33 mouse cellular contexts compared by ENCODE assay signal in genomic region chr9:45018031-45018430, GRCm38 (mm10). TPM values are rescaled to one million over a fixed set of nuclear protein-coding genes. Genes with fewer than 3 reads are reported as not detected.
DNase-seq lines count a peak whose midpoint lies in the region; ATAC-seq and TF ChIP-seq lines count a peak whose summit lies in the region.
"Had no signal": no experiment of that assay in that cellular context is flagged by ENCODE, and none has a peak within 500 bp of the region (broad histone marks: within the 10 kb centered on the region; RNA-seq: fewer than 3 reads in every experiment).

No protein-coding gene starts in this region.

- no peaks in the 10 kb centered on the region for H3K27me3 ChIP-seq in hindbrain, embryonic 13.5 days
- H3K27me3 ChIP-seq: limb, embryonic 12.5 days; lung, embryonic 15.5 days had no signal

- 80% methylated on average over 11 of the region's 11 CpGs for WGBS in hindbrain, embryonic 13.5 days

- no peak for TF ChIP-seq CTCF in brain, embryonic 14.5 days (IDR thresholded peaks at IDR 0.05; ENCODE audit: borderline replicate concordance, extremely low read depth, insufficient read depth, insufficient read length)

- H3K36me3 ChIP-seq in hindbrain, embryonic 13.5 days, result no peaks in the 10 kb centered on the region
- H3K36me3 ChIP-seq: limb, embryonic 12.5 days; lung, embryonic 15.5 days had no signal

- peak; percentile 42 for DNase-seq in left cerebral cortex, postnatal 14 days (ENCODE audit: low spot score in 2 of 2)
- no peak for DNase-seq in left cerebral cortex, adult 11 months (ENCODE audit: low spot score)
- DNase-seq in brain, embryonic 14.5 days (ENCODE audit: low read depth), result peak; percentile 4
- peak; percentile 14 to 20 for DNase-seq in frontal cortex, postnatal 10 days (ENCODE audit: low spot score in 2 of 2)
- peak; percentile 6 for DNase-seq in right cerebral cortex, postnatal 25 days
- no peak for DNase-seq in embryo, embryonic 10.5 days (ENCODE audit: low spot score)
- DNase-seq: adrenal gland, postnatal 25 days; cerebellum, adult 2 months; cerebellum, postnatal 25 days; gastrocnemius, adult 2 months; gastrocnemius, postnatal 36 days; heart, adult 18-20 months; heart, postnatal 4 days; kidney, adult 11 months; kidney, postnatal 14 days had no signal

- H3K9me3 ChIP-seq in hindbrain, embryonic 13.5 days, result no peaks in the 10 kb centered on the region
- H3K9me3 ChIP-seq: limb, embryonic 12.5 days; lung, embryonic 15.5 days had no signal

- intact Hi-C loops in left cerebral cortex, postnatal 14 days (cut with DNase I), result no loop called here

- TF ChIP-seq POLR2A in brain, embryonic 14.5 days (IDR thresholded peaks at IDR 0.05; ENCODE audit: borderline replicate concordance, extremely low read depth, insufficient read depth, insufficient read length, poor library complexity, severe bottlenecking), result no peak

- no peak overlapping the region for H3K9ac ChIP-seq in hindbrain, embryonic 13.5 days
- H3K9ac ChIP-seq: hindbrain, embryonic 14.5 days; limb, embryonic 12.5 days; lung, embryonic 15.5 days had no signal

- ATAC-seq in hindbrain, embryonic 13.5 days (ENCODE audit: low FRiP score), result no peak
- ATAC-seq: CD4-positive, CD25-positive, alpha-beta regulatory T cell, adult 4 months; forebrain, embryonic 14.5 days; midbrain, embryonic 16.5 days had no signal

- no peaks in the 10 kb centered on the region for H3K4me1 ChIP-seq in hindbrain, embryonic 13.5 days (replicated peaks)
- H3K4me1 ChIP-seq: limb, embryonic 12.5 days; lung, embryonic 15.5 days had no signal

- H3K27ac ChIP-seq in hindbrain, embryonic 13.5 days, result no peak overlapping the region
- H3K27ac ChIP-seq: gastrocnemius, adult 2 months; hindbrain, embryonic 14.5 days; limb, embryonic 12.5 days; lung, embryonic 15.5 days had no signal

- H3K4me2 ChIP-seq in hindbrain, embryonic 13.5 days, result no peak overlapping the region
- H3K4me2 ChIP-seq: heart, embryonic 11.5 days; hindbrain, embryonic 14.5 days; limb, embryonic 12.5 days; lung, embryonic 15.5 days; midbrain, embryonic 11.5 days had no signal

- no peak overlapping the region for H3K4me3 ChIP-seq in hindbrain, embryonic 13.5 days
- H3K4me3 ChIP-seq: gastrocnemius, adult 2 months; limb, embryonic 12.5 days; lung, embryonic 15.5 days had no signal

RNA-seq across cellular contexts. Expression of gene Cd3e, which starts 8.6 kb away (rescaled TPM):
- total RNA-seq in left cerebral cortex, postnatal 14 days (2021), result not detected
- not detected in 2 replicates for polyA plus RNA-seq in brain, embryonic 14.5 days (2012; rRNA removed)
- polyA plus RNA-seq in hindbrain, embryonic 13.5 days (2015; fragmentation: Nextera tagmentation; extraction: Ambion mirVana), result not detected in 2 replicates
- total RNA-seq: gastrocnemius, adult 2 months; layer of hippocampus, postnatal 10 days; megakaryocyte progenitor cell, adult 5-6 weeks had no signal
- polyA plus RNA-seq: embryonic facial prominence, embryonic 11.5 days; forebrain, embryonic 14.5 days; heart, embryonic 11.5 days; kidney, embryonic 14.5 days; liver, embryonic 16.5 days; midbrain, embryonic 11.5 days; midbrain, embryonic 16.5 days; neural tube, embryonic 11.5 days had no signal

RNA-seq across cellular contexts. Expression of gene Mpzl2, which starts 21.6 kb away (rescaled TPM):
- 1 to 10 TPM; 1.2 to 1.9 TPM for total RNA-seq in left cerebral cortex, postnatal 14 days (2021)
- 1.6 and 1.7 TPM in 2 replicates for polyA plus RNA-seq in brain, embryonic 14.5 days (2012; rRNA removed)
- polyA plus RNA-seq in hindbrain, embryonic 13.5 days (2015; fragmentation: Nextera tagmentation; extraction: Ambion mirVana), result 0.35 and 0.45 TPM in 2 replicates
- total RNA-seq: megakaryocyte progenitor cell, adult 5-6 weeks had no signal

RNA-seq across cellular contexts. Expression of gene Cd3d, which starts 36.4 kb away (rescaled TPM):
- total RNA-seq in left cerebral cortex, postnatal 14 days (2021), result not detected
- polyA plus RNA-seq in brain, embryonic 14.5 days (2012; rRNA removed), result not detected in 2 replicates
- polyA plus RNA-seq in hindbrain, embryonic 13.5 days (2015; fragmentation: Nextera tagmentation; extraction: Ambion mirVana), result not detected in 2 replicates
- total RNA-seq: adrenal gland, postnatal 25 days; gastrocnemius, adult 2 months; layer of hippocampus, postnatal 10 days; left cerebral cortex, adult 8-10 months had no signal
- polyA plus RNA-seq: embryonic facial prominence, embryonic 11.5 days; forebrain, embryonic 14.5 days; heart, embryonic 11.5 days; heart, postnatal 0 days; hindbrain, embryonic 14.5 days; kidney, embryonic 14.5 days; limb, embryonic 12.5 days; midbrain, embryonic 11.5 days; midbrain, embryonic 16.5 days; neural tube, embryonic 11.5 days had no signal

RNA-seq across cellular contexts. Expression of gene Mpzl3, which starts 37.0 kb away (rescaled TPM):
- total RNA-seq in left cerebral cortex, postnatal 14 days (2021), result 1 to 10 TPM; 3.7 to 4.1 TPM
- 0.86 and 1.7 TPM in 2 replicates for polyA plus RNA-seq in brain, embryonic 14.5 days (2012; rRNA removed)
- 1.2 and 1.9 TPM in 2 replicates for polyA plus RNA-seq in hindbrain, embryonic 13.5 days (2015; fragmentation: Nextera tagmentation; extraction: Ambion mirVana)

RNA-seq across cellular contexts. Expression of gene Cd3g, which starts 37.8 kb away (rescaled TPM):
- not detected for total RNA-seq in left cerebral cortex, postnatal 14 days (2021)
- polyA plus RNA-seq in brain, embryonic 14.5 days (2012; rRNA removed), result not detected in 2 replicates
- not detected in 2 replicates for polyA plus RNA-seq in hindbrain, embryonic 13.5 days (2015; fragmentation: Nextera tagmentation; extraction: Ambion mirVana)
- total RNA-seq: gastrocnemius, adult 2 months; layer of hippocampus, postnatal 10 days; left cerebral cortex, adult 8-10 months had no signal
- polyA plus RNA-seq: cerebellum, adult 2 months; embryonic facial prominence, embryonic 11.5 days; forebrain, embryonic 14.5 days; heart, embryonic 11.5 days; heart, postnatal 0 days; hindbrain, embryonic 14.5 days; kidney, embryonic 14.5 days; midbrain, embryonic 11.5 days; midbrain, embryonic 16.5 days; neural tube, embryonic 11.5 days; testis, adult 2 months had no signal

Comparison
In these comparisons a context has a peak if more than half of its experiments do, and no peak if none do; other contexts are left out.
1. DNase-seq: peak in left cerebral cortex, postnatal 14 days (2 of 2), brain, embryonic 14.5 days (single experiment), frontal cortex, postnatal 10 days (2 of 2) and right cerebral cortex, postnatal 25 days (single experiment); none in left cerebral cortex, adult 11 months (single experiment) and embryo, embryonic 10.5 days (single experiment).